Mouse (Mus musculus): ENCODE measurements around the gene Zfhx3. TPM values are rescaled to one million over a fixed set of nuclear protein-coding genes. Genes with fewer than 3 reads are reported as not detected.

The Zfhx3 gene
- polyA plus RNA-seq, 1 experiment = 2.5 TPM

DNA sequence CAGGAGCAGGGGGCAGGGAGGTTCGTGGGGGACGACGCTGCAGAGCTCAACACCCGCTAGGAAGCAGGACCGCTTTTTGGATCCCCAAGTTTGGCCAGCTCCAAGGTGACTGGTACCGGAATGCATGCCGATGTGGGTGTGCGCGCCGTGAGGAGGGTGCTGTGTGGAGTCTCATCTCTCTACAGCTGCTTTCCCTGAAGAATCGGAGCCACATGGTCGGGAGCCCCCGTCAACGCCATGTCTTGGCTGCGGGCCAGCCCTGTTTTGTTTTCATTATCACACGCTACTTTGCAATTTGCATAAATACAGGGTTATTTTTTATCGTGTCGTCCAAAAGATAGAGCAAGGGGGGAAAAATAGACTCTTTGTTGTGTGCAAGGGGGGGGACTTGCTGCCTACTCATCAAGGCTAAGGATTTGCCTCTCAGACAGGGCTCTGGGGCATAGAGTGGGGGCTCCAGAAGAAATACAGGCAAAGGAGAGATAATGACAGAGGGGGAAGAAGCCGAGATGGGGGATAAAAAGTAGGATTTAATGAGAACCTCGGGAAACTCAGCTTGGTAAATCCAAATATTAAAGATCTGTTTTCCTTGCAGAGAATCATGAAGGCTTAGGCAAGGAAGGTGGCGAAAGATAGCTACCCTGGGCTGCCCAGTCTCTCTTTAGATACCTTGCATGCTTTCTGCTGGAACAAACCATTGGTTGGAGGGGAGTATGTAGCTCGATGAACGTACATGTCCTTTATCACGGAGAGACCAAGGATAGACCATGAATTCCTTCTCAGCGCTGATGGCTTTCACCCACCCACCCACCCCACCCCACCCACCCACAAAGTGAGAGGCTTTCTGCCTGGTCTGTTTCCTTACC, 595.5 kb downstream of the Zfhx3 start:
- H3K4me3 ChIP-seq (ENCODE audit: insufficient read depth, low read depth, low read length) = no peak overlapping the region
- no peak for DNase-seq
- 85% methylated on average over 25 of the region's 25 CpGs for WGBS
- no peaks in the 10 kb centered on the region for H3K27me3 ChIP-seq (replicated peaks; ENCODE audit: control insufficient read depth, insufficient read depth, low read length)
- TF ChIP-seq CTCF (conservative IDR thresholded peaks at IDR 0.05; ENCODE audit: insufficient read depth, insufficient read length, low read depth, low read length) (no peak), POLR2A (IDR thresholded peaks at IDR 0.05; ENCODE audit: low read depth, low read length) (no peak)
- H3K36me3 ChIP-seq (ENCODE audit: control insufficient read depth, insufficient read depth, low read length) = no peaks in the 10 kb centered on the region
- no peak overlapping the region for H3K27ac ChIP-seq (ENCODE audit: insufficient read depth, low read depth, low read length)
- no peaks in the 10 kb centered on the region for H3K4me1 ChIP-seq (ENCODE audit: control insufficient read depth, insufficient read depth, low read length)

DNA sequence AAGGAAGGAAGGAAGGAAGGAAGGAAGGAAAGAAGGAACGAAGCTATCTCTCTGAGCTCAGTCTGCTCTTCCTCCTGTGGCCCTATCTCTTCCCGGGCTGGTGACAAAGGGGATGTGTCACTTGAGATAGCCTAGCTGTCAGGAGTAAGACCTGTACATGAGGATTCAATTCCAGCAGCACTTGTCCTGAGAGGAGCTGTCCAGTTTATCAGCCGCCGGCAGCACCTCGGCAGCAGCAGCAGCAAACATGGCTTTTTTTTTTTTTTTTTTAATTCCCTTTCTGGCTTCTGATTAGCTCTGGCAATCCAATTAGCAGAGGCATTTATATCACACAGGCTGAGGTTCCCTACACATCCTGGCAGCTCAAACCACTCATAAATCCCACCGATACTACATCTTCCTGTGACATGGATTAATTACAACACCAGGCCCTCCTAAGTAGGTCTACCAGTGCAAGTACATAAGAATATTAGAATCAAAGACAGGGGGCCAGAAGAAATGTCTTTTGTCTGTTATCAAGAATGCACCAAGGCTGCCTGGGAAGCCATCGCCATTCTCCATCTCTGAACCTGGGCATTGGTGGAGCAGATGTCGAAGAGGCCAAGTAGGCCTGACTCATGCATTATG, 596.6 kb downstream of the Zfhx3 start:
- no peaks in the 10 kb centered on the region for H3K4me1 ChIP-seq (ENCODE audit: control insufficient read depth, insufficient read depth, low read length)
- H3K27ac ChIP-seq (ENCODE audit: insufficient read depth, low read depth, low read length) = no peak overlapping the region
- no peaks in the 10 kb centered on the region for H3K36me3 ChIP-seq (ENCODE audit: control insufficient read depth, insufficient read depth, low read length)
- TF ChIP-seq CTCF (conservative IDR thresholded peaks at IDR 0.05; ENCODE audit: insufficient read depth, insufficient read length, low read depth, low read length) (no peak), POLR2A (IDR thresholded peaks at IDR 0.05; ENCODE audit: low read depth, low read length) (no peak)
- WGBS = 40% methylated on average over 8 of the region's 8 CpGs
- no peak for DNase-seq
- no peak overlapping the region for H3K4me3 ChIP-seq (ENCODE audit: insufficient read depth, low read depth, low read length)
- H3K27me3 ChIP-seq (replicated peaks; ENCODE audit: control insufficient read depth, insufficient read depth, low read length) = no peaks in the 10 kb centered on the region

DNA sequence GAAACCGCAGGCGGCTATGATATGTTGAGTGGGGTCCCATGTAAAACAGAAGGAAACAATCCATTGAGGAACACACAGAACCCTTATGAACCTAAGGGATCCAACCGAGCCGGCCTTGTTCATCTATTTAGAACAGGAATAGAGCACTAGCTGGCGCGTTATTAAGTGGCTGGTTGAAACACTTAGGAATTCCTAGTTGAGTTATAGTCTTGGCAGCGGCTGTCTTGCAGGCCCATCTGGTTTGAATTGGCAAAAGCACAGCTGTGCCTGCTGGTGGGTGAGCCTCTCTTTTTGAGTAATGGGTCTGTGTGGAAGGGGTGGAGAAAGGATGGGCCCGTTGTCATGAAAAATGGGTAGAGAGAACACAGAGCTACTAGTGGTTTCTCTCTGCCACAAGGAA, 610.1 kb downstream of the Zfhx3 start:
- TF ChIP-seq CTCF (conservative IDR thresholded peaks at IDR 0.05; ENCODE audit: insufficient read depth, insufficient read length, low read depth, low read length) = no peak
- TF ChIP-seq POLR2A (IDR thresholded peaks at IDR 0.05; ENCODE audit: low read depth, low read length) = no peak
- H3K36me3 ChIP-seq (ENCODE audit: control insufficient read depth, insufficient read depth, low read length) = no peaks in the 10 kb centered on the region
- no peak for DNase-seq
- no peaks in the 10 kb centered on the region for H3K4me1 ChIP-seq (ENCODE audit: control insufficient read depth, insufficient read depth, low read length)
- 63% methylated on average over 8 of the region's 8 CpGs for WGBS
- H3K27ac ChIP-seq (ENCODE audit: insufficient read depth, low read depth, low read length) = no peak overlapping the region
- no peak overlapping the region for H3K4me3 ChIP-seq (ENCODE audit: insufficient read depth, low read depth, low read length)
- no peaks in the 10 kb centered on the region for H3K27me3 ChIP-seq (replicated peaks; ENCODE audit: control insufficient read depth, insufficient read depth, low read length)

DNA sequence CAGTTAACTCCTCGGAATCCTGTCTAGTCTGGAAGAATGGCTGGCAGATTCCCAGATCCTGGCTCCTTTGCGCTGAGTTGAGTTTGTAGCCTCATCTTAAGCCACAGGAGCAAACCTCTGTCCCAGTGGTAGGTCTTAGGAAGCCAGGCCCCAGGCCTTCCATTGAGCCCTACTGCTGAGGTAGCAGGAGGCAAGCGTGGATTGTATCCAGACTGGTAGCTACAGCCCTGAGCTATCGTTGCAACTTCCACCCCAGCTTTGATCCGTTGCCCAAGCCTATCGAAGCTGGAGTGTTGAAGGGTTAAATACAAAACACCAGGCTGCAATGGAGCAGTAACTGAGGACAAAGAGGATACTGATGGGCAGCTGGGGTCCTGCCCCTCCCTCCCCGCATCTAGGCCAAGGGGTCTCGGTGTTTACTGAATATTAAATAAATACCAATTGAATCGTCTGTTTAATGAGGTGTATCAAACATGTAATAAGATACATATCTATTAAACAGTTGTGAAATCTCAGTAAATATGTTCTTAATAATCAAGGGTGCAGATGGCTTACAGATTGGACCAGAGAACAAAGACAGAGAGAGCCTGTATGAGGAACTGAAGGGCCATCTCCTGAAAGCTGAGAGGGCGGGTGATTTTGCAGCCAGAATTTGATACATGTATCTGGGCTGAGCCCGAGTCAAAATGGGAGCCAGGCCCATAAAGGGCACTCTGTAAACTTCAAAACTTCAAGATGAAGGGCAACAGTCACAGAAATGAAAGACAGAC, 611.5 kb downstream of the Zfhx3 start:
- DNase-seq = no peak
- Histone ChIP-seq H3K4me3 (ENCODE audit: insufficient read depth, low read depth, low read length) (no peak overlapping the region), H3K27ac (ENCODE audit: insufficient read depth, low read depth, low read length) (no peak overlapping the region), H3K4me1 (ENCODE audit: control insufficient read depth, insufficient read depth, low read length) (no peaks in the 10 kb centered on the region), H3K27me3 (replicated peaks; ENCODE audit: control insufficient read depth, insufficient read depth, low read length) (no peaks in the 10 kb centered on the region), H3K36me3 (ENCODE audit: control insufficient read depth, insufficient read depth, low read length) (no peaks in the 10 kb centered on the region)
- no peak for TF ChIP-seq POLR2A (IDR thresholded peaks at IDR 0.05; ENCODE audit: low read depth, low read length)
- WGBS = 63% methylated on average over 11 of the region's 11 CpGs

DNA sequence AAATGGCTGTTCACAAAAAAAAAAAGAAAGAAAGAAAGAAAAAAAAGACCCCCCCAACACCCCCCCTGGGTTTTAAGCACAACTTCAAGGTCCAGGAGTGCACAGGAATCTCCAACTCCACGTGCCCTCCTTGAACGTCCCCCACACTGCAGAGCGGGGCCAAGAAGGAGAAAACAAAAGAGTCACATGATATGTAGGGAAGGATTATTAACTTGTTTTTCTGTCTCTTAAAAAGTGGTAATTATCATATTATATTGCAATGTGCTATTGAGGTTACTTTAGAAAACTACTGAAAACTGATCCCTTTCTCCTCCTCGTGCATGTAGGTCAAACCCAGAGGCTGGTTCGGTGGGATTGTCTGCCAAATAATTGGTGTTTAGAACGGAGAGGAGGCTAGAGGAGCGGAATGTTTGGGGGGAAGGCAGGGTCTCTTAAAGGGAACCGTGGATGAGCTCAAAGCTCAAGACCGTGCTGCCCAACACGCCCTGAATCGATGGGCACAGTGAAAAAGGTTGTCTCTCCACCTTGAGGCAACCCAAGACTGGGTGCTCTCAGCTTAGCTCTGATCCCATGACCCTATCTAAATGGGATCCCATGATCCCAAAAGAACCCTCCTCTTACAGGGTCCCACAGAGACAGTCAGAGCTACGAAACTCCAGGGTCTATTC, 612.3 kb downstream of the Zfhx3 start:
- Histone ChIP-seq H3K4me3 (ENCODE audit: insufficient read depth, low read depth, low read length) (no peak overlapping the region), H3K36me3 (ENCODE audit: control insufficient read depth, insufficient read depth, low read length) (no peaks in the 10 kb centered on the region), H3K4me1 (ENCODE audit: control insufficient read depth, insufficient read depth, low read length) (no peaks in the 10 kb centered on the region), H3K27me3 (replicated peaks; ENCODE audit: control insufficient read depth, insufficient read depth, low read length) (no peaks in the 10 kb centered on the region), H3K27ac (ENCODE audit: insufficient read depth, low read depth, low read length) (no peak overlapping the region)
- DNase-seq = no peak
- TF ChIP-seq CTCF (conservative IDR thresholded peaks at IDR 0.05; ENCODE audit: insufficient read depth, insufficient read length, low read depth, low read length) (no peak), POLR2A (IDR thresholded peaks at IDR 0.05; ENCODE audit: low read depth, low read length) (no peak)
- WGBS = 55% methylated on average over 12 of the region's 12 CpGs

DNA sequence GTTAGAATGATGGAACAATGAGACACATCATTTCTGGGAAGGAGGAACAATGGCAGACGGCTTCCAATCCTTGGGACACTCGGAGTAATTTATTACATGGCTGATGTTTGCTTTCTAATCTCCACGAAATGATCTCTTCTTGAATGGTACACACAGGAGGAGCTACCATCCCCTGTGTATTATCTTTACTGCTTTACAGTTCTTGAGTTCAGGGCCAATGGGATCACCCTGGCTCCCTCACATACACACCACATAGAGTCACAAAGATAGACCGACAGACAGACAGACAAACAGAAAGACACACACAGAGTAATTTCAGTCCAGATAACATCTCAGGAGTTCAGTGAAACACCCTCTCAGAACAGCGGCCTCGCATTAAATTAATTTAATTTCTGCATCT, 621.0 kb downstream of the Zfhx3 start:
- 80% methylated on average over 6 of the region's 6 CpGs for WGBS
- TF ChIP-seq CTCF (conservative IDR thresholded peaks at IDR 0.05; ENCODE audit: insufficient read depth, insufficient read length, low read depth, low read length) = no peak
- no peak for TF ChIP-seq POLR2A (IDR thresholded peaks at IDR 0.05; ENCODE audit: low read depth, low read length)
- H3K36me3 ChIP-seq (ENCODE audit: control insufficient read depth, insufficient read depth, low read length) = no peaks in the 10 kb centered on the region

More for the DNA sequence above, 621.0 kb downstream of the Zfhx3 start:
- Histone ChIP-seq H3K4me3 (ENCODE audit: insufficient read depth, low read depth, low read length) (no peak overlapping the region), H3K27me3 (replicated peaks; ENCODE audit: control insufficient read depth, insufficient read depth, low read length) (no peaks in the 10 kb centered on the region), H3K27ac (ENCODE audit: insufficient read depth, low read depth, low read length) (no peak overlapping the region), H3K4me1 (ENCODE audit: control insufficient read depth, insufficient read depth, low read length) (no peaks in the 10 kb centered on the region)
- no peak for DNase-seq

All from kidney, adult 2 months (tissue).